Mouse (Mus musculus) liver, embryonic 15.5 days (tissue): Measurements from ENCODE around the gene Nsmce4a. TPM values are rescaled to one million over a fixed set of nuclear protein-coding genes. Genes with fewer than 3 reads are reported as not detected.

Experiments
- ATAC-seq: fragments of 200-750 bp; cut with Nextera tagmentation; 2 replicates; pipeline ENCODE4 v1.8.0; 2017; ENCODE audit warnings: moderate number of reproducible peaks, mild to moderate bottlenecking, moderate library complexity; ENCODE audit not compliant: insufficient read depth
- H3K27ac ChIP-seq: fragments of 300-500 bp; sonication (generic); replicated peaks from 2 replicates; pipeline ENCODE4 v1.5.1; 2015; ENCODE audit warnings: mild to moderate bottlenecking, inconsistent platforms
- H3K27me3 ChIP-seq: fragments of 300-500 bp; sonication (generic); 2 replicates; pipeline ENCODE4 v1.6.1; 2015; ENCODE audit warnings: mild to moderate bottlenecking, inconsistent platforms
- H3K36me3 ChIP-seq: fragments of 300-500 bp; sonication (generic); replicated peaks from 2 replicates; pipeline ENCODE4 v1.6.1; 2015; ENCODE audit warnings: moderate library complexity, mild to moderate bottlenecking, inconsistent platforms
- H3K4me1 ChIP-seq: fragments of 300-500 bp; sonication (generic); replicated peaks from 2 replicates; pipeline ENCODE4 v1.6.1; 2015; ENCODE audit warnings: inconsistent platforms
- H3K4me2 ChIP-seq: fragments of 300-500 bp; sonication (generic); 2 replicates; pipeline ENCODE4 v1.6.1; 2015; ENCODE audit warnings: moderate library complexity, mild to moderate bottlenecking, inconsistent platforms
- H3K4me3 ChIP-seq: fragments of 300-500 bp; sonication (generic); replicated peaks from 2 replicates; pipeline ENCODE4 v1.5.1; 2015; ENCODE audit warnings: mild to moderate bottlenecking, inconsistent platforms
- H3K9ac ChIP-seq: fragments of 300-500 bp; sonication (generic); 2 replicates; pipeline ENCODE4 v1.6.1; 2015; ENCODE audit warnings: moderate library complexity, mild to moderate bottlenecking, inconsistent platforms
- H3K9me3 ChIP-seq: fragments of 300-500 bp; sonication (generic); replicated peaks from 2 replicates; pipeline ENCODE4 v1.6.1; 2016; ENCODE audit warnings: inconsistent platforms
- WGBS: fragments of 180-500 bp; shearing (Covaris S2); methylation state at CpG from one replicate; pipeline ENCODE4 v1.1.7; 2015; ENCODE audit warnings: mixed read lengths; ENCODE audit not compliant: insufficient replicate concordance; 5-methylcytosine and 5-hydroxymethylcytosine counted together
- polyA plus RNA-seq: library from polyadenylated mRNA; unstranded; fragments of >200 nt; fragmentation: Nextera tagmentation; extraction: Ambion mirVana; gene quantifications from 2 replicates; pipeline ENCODE4 v1.2.1, GENCODE M21; 2015

Gene Nsmce4a
- polyA plus RNA-seq, 1 experiment from 2014 or later, result 90.7 TPM

- 0 out of 2 replicates have a peak, but pooled peaks cover 3% of the 10 kb centered on the region for H3K4me1 ChIP-seq
- H3K9me3 ChIP-seq, result no peaks in the 10 kb centered on the region
- H3K27me3 ChIP-seq, result no peaks in the 10 kb centered on the region
- H3K4me3 ChIP-seq, result peak within 1 kb of the TSS; percentile 26
- peak within 1 kb of the TSS; percentile 52 for H3K4me2 ChIP-seq
- no peak for ATAC-seq
- no peaks in the 10 kb centered on the region for H3K36me3 ChIP-seq
- H3K9ac ChIP-seq, result no peak within 1 kb of the TSS
- 29% methylated on average over 15 of the region's 15 CpGs for WGBS
- no peak within 1 kb of the TSS for H3K27ac ChIP-seq
These were observed 4.6 kb upstream of the Nsmce4a start, which contains the start of gene Tacc2 for GRCm38 (mm10) chr7:130577388-130578003. Gene Tacc2, plus strand, starts transcription at chr7:130577438.

DNA sequence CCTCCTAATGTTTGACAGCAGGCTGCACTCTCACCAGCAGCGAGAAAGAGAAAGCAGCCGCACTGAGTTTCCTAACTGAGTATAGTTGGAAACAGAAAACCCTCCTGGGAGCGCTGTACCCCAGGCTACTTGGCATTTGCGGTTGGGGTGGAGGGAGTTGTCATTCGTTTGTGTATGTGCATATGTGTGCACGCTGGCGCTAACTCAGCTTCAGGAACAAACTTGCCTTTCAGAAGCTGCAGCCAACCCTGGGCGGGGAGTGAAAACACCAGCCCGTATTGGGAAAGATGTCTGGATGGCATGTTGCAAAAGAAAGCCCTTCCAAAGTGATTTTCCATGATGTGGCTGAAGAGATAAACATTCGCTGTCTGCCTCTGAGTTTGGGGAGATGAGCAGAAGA, 4.1 kb upstream of the Nsmce4a start:
- no peaks in the 10 kb centered on the region for H3K36me3 ChIP-seq
- ATAC-seq, result no peak
- 0 out of 2 replicates have a peak, but pooled peaks cover 3% of the 10 kb centered on the region for H3K4me1 ChIP-seq
- H3K27me3 ChIP-seq, result no peaks in the 10 kb centered on the region
- H3K27ac ChIP-seq, result no peak overlapping the region
- H3K9me3 ChIP-seq, result no peaks in the 10 kb centered on the region
- peak overlapping the region; percentile 52 for H3K4me2 ChIP-seq
- H3K9ac ChIP-seq, result no peak overlapping the region
- 23% methylated on average over 10 of the region's 10 CpGs for WGBS
- H3K4me3 ChIP-seq, result peak overlapping the region; percentile 26

DNA sequence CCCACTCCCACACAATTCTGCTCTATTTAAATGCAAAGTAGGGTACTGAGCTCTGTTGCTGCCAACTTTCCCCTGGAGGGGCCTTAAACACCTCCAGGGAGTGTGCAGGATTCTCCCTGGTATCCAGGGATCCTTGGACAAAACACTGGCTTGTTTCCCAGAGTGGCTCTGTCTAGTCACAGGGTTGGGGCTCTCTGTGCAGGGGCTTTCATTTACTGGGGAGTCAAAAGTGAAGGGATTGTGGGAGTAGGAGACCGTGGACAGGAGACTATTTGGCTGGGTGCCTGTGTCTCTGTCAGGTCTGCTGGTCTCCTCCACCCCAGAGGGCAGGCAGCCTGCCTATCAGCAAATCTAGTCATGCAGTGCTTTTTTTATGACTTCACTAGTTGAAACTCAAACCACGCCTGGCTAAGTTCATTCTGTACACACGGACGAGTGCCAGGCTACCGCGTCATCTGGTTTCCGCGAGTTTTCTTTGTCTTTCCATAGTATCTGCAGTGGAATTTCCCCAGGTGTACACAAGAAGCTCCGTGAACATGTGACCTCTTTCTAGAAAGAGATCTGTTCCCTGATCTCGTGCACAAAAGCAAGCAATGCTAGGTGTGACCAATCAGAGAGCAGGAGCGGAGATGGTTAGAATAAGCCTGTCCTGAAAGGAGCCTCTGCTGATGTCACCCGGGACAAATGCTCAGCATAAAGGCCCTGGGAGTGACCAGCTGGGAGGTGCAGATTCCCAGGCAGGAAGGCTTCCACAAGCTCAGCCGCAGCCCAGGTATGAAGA, 1.5 kb upstream of the Nsmce4a start:
- Histone ChIP-seq H3K4me3 (no peak overlapping the region), H3K9ac (no peak overlapping the region), H3K4me1 (0 out of 2 replicates have a peak, but pooled peaks cover 3% of the 10 kb centered on the region), H3K4me2 (no peak overlapping the region), H3K27ac (no peak overlapping the region), H3K27me3 (no peaks in the 10 kb centered on the region), H3K36me3 (no peaks in the 10 kb centered on the region), H3K9me3 (no peaks in the 10 kb centered on the region)
- ATAC-seq, result peak; percentile 41; the same call in 1 of the 2 replicates
- WGBS, result 53% methylated on average over 13 of the region's 13 CpGs

DNA sequence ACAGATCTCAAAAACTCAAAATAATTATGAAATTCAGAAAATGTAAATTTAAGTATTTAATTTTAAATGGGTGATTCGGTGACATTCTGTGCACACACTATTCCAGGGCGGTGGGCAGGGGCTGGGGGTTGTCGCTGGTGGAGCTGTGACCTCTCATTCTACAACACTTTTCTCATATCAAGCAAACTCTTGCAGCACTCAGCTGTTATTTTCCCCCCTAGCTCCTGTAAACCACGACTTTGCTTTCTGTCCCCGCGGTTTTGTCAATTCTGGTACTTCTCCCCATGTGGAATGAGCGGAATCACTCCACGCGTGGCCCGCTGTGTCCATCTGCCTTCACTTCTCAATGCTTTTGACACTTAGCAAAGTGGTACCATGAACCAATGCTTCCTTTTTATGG, 828 bp upstream of the Nsmce4a start:
- Histone ChIP-seq H3K27me3 (no peaks in the 10 kb centered on the region), H3K27ac (no peak overlapping the region), H3K4me3 (no peak overlapping the region), H3K9ac (no peak overlapping the region), H3K36me3 (no peaks in the 10 kb centered on the region), H3K4me1 (0 out of 2 replicates have a peak, but pooled peaks cover 3% of the 10 kb centered on the region), H3K9me3 (no peaks in the 10 kb centered on the region), H3K4me2 (no peak overlapping the region)
- ATAC-seq, result no peak
- WGBS, result 83% methylated on average over 10 of the region's 10 CpGs

- Histone ChIP-seq H3K4me3 (no peak overlapping the region), H3K4me2 (no peak overlapping the region), H3K27ac (no peak overlapping the region), H3K36me3 (no peaks in the 10 kb centered on the region), H3K27me3 (no peaks in the 10 kb centered on the region), H3K9me3 (no peaks in the 10 kb centered on the region), H3K4me1 (no peaks in the 10 kb centered on the region), H3K9ac (no peak overlapping the region)
- WGBS, result 68% methylated on average over 7 of the region's 7 CpGs
- ATAC-seq, result no peak
These were observed 2.4 kb downstream of the Nsmce4a start for GRCm38 (mm10) chr7:130570472-130570871.

GRCm38 (mm10) chr7:130568783-130569436, 4.0 kb downstream of the Nsmce4a start:
- Histone ChIP-seq H3K36me3 (no peaks in the 10 kb centered on the region), H3K27ac (no peak overlapping the region), H3K4me1 (0 out of 2 replicates have a peak, but pooled peaks cover 4% of the 10 kb centered on the region), H3K4me3 (no peak overlapping the region), H3K9me3 (no peaks in the 10 kb centered on the region), H3K4me2 (no peak overlapping the region), H3K9ac (no peak overlapping the region), H3K27me3 (no peaks in the 10 kb centered on the region)
- 53% methylated on average over 9 of the region's 9 CpGs for WGBS
- ATAC-seq, result peak; percentile 73

GRCm38 (mm10) chr7:130564596-130564995, 8.3 kb downstream of the Nsmce4a start:
- H3K27me3 ChIP-seq, result no peaks in the 10 kb centered on the region
- H3K4me3 ChIP-seq, result no peak overlapping the region
- no peak overlapping the region for H3K4me2 ChIP-seq
- H3K9me3 ChIP-seq, result no peaks in the 10 kb centered on the region
- 37% methylated on average over 3 of the region's 3 CpGs for WGBS
- no peak for ATAC-seq
- no peak overlapping the region for H3K27ac ChIP-seq
- H3K4me1 ChIP-seq, result peaks cover 7% of the 10 kb centered on the region; the same call in 1 of the 2 replicates
- H3K9ac ChIP-seq, result no peak overlapping the region
- H3K36me3 ChIP-seq, result no peaks in the 10 kb centered on the region

- 20% methylated on average over 4 of the region's 4 CpGs for WGBS
- Histone ChIP-seq H3K4me2 (no peak overlapping the region), H3K9me3 (no peaks in the 10 kb centered on the region), H3K4me1 (peaks cover 7% of the 10 kb centered on the region; the same call in 1 of the 2 replicates), H3K36me3 (no peaks in the 10 kb centered on the region), H3K27me3 (no peaks in the 10 kb centered on the region), H3K4me3 (no peak overlapping the region), H3K9ac (no peak overlapping the region), H3K27ac (no peak overlapping the region)
- ATAC-seq, result no peak
These were observed 9.0 kb downstream of the Nsmce4a start for GRCm38 (mm10) chr7:130563880-130564279.

DNA sequence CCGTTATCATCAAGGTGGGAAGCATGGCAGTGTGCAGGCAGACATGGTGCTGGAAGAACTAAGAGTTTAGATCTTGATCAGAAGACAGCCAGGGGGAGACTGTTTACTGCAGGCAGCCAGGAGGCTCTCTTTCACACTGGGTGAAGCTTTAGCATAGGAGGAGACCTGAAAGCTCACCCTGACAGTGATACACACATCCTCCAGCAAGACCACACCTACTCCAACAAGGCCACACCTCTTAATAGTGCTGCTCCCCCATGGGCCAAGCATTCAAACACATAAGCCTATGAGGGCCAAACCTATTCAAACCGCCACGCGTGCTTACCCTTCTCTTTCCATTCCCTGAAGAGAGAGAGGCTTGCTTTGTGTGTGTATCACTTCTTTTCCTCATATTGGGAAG, 9.6 kb downstream of the Nsmce4a start:
- 78% methylated on average over 4 of the region's 4 CpGs for WGBS
- Histone ChIP-seq H3K9ac (no peak overlapping the region), H3K4me3 (no peak overlapping the region), H3K27me3 (no peaks in the 10 kb centered on the region), H3K9me3 (no peaks in the 10 kb centered on the region), H3K4me2 (no peak overlapping the region), H3K4me1 (peaks cover 7% of the 10 kb centered on the region; the same call in 1 of the 2 replicates), H3K36me3 (no peaks in the 10 kb centered on the region), H3K27ac (no peak overlapping the region)
- no peak for ATAC-seq

- WGBS, result 41% methylated on average over 1 of the region's 1 CpGs
- peak; percentile 34; the same call in 1 of the 2 replicates for ATAC-seq
These were observed 12.0 kb downstream of the Nsmce4a start for GRCm38 (mm10) chr7:130560933-130561332.

GRCm38 (mm10) chr7:130558592-130558991, 14.3 kb downstream of the Nsmce4a start:
- WGBS, result 51% methylated on average over 4 of the region's 4 CpGs
- H3K4me3 ChIP-seq, result no peak overlapping the region
- no peak overlapping the region for H3K27ac ChIP-seq
- H3K4me1 ChIP-seq, result peaks cover 4% of the 10 kb centered on the region; the same call in 1 of the 2 replicates
- no peak for ATAC-seq
- H3K36me3 ChIP-seq, result no peaks in the 10 kb centered on the region
- no peaks in the 10 kb centered on the region for H3K9me3 ChIP-seq
- no peak overlapping the region for H3K4me2 ChIP-seq
- peaks cover 11% of the 10 kb centered on the region for H3K27me3 ChIP-seq
- H3K9ac ChIP-seq, result no peak overlapping the region

More at GRCm38 (mm10) chr7:130560933-130561332, 12.0 kb downstream of the Nsmce4a start:
- H3K4me2 ChIP-seq, result no peak overlapping the region
- no peaks in the 10 kb centered on the region for H3K36me3 ChIP-seq
- H3K27me3 ChIP-seq, result no peaks in the 10 kb centered on the region
- no peaks in the 10 kb centered on the region for H3K9me3 ChIP-seq
- H3K9ac ChIP-seq, result no peak overlapping the region
- peaks cover 7% of the 10 kb centered on the region; the same call in 1 of the 2 replicates for H3K4me1 ChIP-seq
- no peak overlapping the region for H3K27ac ChIP-seq
- H3K4me3 ChIP-seq, result no peak overlapping the region
